Mouse (Mus musculus): ENCODE measurements around the gene 0610030E20Rik.

Gene 0610030E20Rik

DNA sequence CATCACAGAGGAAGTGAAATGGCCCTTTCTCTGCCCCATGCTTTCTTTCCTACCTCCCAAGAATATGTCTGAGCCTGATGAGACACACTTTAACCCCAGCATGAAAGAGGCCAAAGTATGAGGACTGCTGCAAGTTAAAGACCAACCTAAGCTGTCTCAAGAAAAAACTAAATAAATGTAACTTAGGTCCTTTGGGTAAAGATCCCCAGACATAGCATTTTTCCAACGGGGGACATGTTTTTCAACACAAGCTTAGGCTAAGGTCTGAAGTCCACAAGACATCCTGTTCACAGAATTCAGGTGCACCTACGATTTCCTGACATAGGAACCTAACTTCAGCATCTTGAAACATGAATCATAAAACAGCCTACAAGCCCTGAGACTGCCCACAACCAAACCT is 3.1 kb downstream of the 0610030E20Rik start:
- DNase-seq (ENCODE audit: low spot score) = no peak

DNA sequence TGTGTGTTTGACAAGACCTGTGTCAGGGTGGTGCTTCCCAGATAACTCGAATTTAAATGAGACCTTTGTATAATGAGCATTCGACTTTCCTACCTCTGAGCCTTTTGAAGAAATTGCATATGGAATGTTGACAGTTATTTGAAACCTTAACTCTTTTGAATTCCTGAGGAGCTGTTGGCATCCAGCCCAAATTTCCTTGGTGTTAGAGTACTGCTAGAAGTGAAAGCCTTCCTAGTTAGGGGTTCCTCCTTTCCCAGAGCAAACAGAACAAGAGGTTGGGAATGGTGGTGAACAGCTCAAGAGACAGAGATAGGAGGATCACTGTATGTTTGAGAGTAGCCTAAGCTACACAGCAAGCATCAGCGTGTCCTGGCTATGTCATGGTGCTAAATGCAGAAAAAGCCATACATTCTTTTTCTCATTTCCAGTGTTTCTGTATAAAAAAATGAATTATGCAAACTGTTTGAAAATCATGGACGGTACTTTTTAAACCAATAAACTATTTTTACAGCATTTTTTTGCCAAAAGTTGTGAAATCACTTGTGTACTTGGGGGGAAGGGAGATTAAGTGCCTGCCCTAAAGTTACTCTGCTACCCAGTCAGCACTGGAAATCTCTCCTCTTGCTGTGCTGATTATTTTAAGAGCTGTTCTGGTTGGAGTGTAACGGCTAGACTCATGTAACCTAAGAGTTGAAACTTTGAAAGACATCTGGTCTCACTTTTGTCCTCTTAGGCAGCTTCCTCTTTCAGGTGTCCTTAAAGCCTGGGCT is 5.7 kb downstream of the 0610030E20Rik start:
- DNase-seq (ENCODE audit: low spot score) = no peak

GRCm38 (mm10) chr6:72354025-72354424 is 6.9 kb downstream of the 0610030E20Rik start:
- DNase-seq (ENCODE audit: low spot score) = no peak

- peak; percentile 75 for DNase-seq (ENCODE audit: low spot score)
These were observed 8.2 kb downstream of the 0610030E20Rik start, which contains the start of gene Tmem150a for GRCm38 (mm10) chr6:72355066-72355911. Gene Tmem150a (plus strand): TSS chr6:72355447.

GRCm38 (mm10) chr6:72356001-72356532 is 8.9 kb downstream of the 0610030E20Rik start:
- DNase-seq (ENCODE audit: low spot score) = no peak

- DNase-seq (ENCODE audit: low spot score) = no peak
These were observed 10.3 kb downstream of the 0610030E20Rik start for GRCm38 (mm10) chr6:72357164-72358079.

- DNase-seq (ENCODE audit: low spot score) = no peak
These were observed 11.1 kb downstream of the 0610030E20Rik start for GRCm38 (mm10) chr6:72358086-72358764.

DNA sequence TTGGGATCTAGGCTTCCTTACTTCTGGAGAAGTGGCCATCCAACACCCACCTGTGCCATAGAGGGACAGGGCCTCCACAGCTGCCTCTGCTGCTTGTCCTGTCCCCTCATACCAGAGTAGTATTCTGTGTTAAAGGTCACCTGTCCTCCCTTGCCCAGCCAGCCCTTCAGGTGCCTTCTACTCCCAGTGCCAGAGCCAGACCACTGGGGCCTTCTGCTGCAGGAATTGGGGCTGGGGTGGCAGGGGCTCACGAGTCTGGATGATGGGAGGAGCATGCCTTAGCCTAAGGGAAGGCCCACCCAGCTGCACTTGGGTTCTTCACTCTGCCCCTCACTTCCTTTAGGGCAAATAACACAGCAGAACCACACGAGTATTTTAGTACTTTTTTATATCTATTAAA is 12.2 kb downstream of the 0610030E20Rik start:
- DNase-seq (ENCODE audit: low spot score) = no peak

GRCm38 (mm10) chr6:72359891-72360598 is 12.9 kb downstream of the 0610030E20Rik start:
- no peak for DNase-seq (ENCODE audit: low spot score)

GRCm38 (mm10) chr6:72360599-72360935 is 13.4 kb downstream of the 0610030E20Rik start:
- DNase-seq (ENCODE audit: low spot score) = no peak

DNA sequence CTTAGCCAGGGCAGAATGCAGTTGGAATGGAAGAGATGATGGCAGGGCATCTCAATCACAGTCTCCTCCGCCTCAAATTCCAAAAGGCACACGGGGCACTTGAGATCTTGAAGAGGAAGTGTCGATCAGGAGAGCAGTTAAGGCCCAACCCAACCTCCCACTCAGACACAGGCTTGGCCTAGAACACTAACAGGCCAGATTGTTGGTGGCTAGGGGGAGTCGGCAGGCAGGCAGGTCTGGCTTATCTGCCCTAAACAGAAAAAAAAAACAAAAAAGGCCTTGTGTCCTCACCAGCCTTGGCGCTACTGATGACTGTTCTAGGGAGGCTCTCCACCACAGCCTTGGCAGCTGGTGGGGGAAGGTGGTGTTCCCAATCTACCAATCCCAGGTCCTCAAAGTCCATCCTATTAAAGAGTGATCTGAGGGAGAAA is 14.0 kb downstream of the 0610030E20Rik start:
- DNase-seq (ENCODE audit: low spot score) = peak; percentile 68

DNA sequence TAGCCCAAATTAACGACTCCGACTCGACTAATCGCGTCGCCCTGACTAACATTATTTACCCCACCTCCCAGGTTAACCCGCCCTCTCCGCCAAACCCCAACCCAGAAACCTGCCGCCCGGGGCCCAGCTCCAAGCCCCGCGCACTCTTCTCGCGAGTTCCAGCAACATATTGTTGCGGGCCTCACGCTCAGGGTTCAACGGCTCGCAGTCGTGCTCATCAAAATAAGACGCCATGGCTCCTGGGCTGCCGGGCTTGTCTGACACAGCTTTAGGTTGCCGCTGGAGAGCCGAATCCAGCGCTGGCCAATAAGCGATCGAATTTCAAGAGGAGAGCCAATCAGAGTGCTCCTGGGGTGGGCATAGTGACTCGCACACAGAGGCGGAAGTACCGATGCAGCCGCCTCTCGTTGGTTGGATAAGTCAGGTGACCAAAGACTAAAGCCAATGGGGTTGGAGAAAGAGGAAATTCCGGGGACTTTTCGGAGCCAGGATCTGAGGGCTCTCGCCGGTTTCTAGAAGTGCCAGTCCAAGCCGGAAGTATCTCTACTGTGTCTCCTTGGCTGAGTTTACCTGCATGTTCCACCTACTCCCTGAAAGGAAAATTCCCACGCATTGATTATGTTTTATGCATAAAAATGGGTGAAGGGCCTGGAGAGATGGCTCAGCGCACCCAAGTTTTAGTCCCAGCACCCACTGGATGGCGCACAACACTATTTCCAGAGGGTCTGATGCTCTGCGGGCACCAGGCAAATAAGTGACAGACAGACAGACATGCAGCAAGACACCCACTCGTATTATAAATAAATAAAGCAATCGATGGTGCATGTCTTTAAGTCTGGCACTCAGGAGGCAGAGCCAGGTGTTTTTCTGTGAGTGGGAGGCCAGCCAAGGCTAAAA is 15.3 kb downstream of the 0610030E20Rik start:
- DNase-seq (ENCODE audit: low spot score) = peak; percentile 96

DNA sequence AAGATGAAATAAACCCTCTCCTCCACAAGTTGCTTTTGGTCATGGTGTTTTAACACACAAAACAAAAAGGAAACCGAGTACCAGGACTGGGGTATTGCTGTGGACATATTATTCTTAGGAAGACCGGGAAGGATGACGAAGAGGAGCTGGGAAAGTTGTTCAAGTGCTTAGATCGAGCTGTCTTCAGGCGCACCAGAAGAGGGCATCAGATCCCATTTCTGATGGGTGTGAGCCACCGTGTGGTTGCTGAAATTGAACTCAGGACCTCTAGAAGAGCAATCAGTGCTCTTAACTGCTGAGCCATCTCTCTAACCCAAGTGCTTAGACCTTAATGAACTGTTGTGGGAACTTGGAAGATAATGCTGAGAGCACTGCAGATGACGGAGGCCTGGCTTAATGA is 16.9 kb downstream of the 0610030E20Rik start:
- DNase-seq (ENCODE audit: low spot score) = no peak

DNA sequence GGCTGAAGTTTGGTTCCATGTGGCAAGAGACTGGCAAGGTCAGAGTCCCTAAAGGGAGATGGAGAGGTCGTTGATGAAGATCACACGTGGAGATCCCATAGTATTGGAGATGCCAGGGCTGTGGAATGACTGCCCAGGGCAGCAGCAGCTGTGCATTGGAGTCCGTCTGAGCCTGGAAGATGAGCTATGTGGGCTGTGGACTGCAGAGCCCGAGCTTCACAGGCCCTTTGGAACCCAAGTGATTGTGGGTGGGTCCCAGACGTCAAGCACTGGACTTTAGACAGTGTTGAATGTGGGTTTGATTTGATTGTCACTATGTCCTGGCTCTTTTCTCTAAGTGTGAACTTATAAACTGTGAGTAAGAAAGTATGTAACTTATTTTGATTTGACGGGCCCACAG is 17.9 kb downstream of the 0610030E20Rik start:
- DNase-seq (ENCODE audit: low spot score) = no peak

DNA sequence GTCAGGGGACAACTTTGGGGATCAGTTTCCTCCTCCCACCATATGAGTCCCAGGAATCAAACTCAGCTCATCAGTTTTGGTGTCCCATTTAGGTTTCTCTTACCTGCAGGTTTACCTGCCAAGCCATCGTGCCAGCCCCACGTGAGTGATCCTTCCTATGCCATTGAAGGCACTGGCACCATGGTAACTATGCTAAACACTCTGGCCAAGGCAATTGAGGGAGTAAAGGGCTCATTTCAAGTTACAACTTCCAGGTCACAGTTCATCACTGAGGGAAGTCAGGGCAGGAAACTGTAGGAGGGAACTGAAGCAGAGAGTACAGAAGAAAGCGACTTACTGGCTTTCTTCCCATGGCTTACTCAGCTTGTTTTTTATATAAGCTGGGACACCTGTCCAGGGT is 19.2 kb downstream of the 0610030E20Rik start:
- DNase-seq (ENCODE audit: low spot score) = no peak

DNA sequence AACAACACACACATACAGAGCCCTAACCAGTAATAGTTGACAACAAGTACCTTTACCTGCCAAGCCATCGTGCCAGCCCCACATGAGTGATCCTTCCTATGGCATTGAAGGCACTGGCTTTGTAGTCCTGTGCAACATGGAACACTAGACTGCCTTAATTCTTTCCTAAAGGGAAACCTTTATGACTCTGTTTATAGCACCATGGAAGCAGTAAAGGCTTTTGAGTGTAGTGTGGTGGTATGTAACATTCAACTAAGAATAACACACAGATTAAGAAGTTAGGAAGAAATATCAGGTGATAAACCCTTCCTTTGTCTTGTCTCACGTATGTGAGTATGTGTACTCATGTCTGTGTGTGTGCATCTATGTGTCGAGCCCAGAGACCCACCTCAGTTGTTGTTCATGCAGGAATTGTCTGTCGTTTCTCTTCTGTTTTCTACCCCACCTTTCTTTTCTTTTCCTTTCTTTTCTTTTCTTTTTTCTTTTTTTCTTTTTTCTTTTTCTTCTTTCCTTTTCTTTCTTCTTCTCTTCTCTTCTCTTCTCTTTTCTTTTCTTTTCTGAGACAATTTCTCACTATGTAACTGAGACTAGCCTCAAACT is 19.8 kb downstream of the 0610030E20Rik start, which contains the start of gene Rnf181:
TSS of gene Rnf181 (minus strand) at position 113 of the 600 bp plus-strand sequence.
- DNase-seq (ENCODE audit: low spot score) = no peak

- DNase-seq (ENCODE audit: low spot score) = no peak
These were observed 20.4 kb downstream of the 0610030E20Rik start for GRCm38 (mm10) chr6:72367460-72367974.

- no peak for DNase-seq (ENCODE audit: low spot score)
These were observed 22.4 kb downstream of the 0610030E20Rik start for GRCm38 (mm10) chr6:72369557-72369956.

DNA sequence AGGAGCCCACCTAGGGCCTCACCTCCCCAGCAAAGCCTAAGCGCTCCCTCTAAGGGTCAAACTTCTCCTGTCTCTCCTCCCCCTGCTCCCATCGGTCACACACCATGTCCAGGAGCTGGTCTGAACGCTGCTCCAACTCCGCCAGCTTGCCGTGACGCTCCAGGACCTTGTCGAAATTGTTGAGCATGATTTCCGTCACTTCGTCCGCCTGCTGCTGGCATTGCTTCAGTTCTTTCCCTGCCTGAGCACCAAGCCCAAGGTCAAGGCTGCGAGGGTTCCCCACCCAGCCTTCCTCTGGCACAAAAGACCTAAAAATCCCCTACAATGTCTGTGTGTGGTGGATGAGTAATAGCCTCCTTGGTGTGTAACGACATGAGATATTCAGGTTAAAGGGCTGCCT is 23.0 kb downstream of the 0610030E20Rik start:
- peak; percentile 70 for DNase-seq (ENCODE audit: low spot score)
